Mouse (Mus musculus) liver, embryonic 13.5 days (tissue): ENCODE measurements around the gene Fzr1. TPM values are rescaled to one million over a fixed set of nuclear protein-coding genes. Genes with fewer than 3 reads are reported as not detected.

Experiments used
- ATAC-seq: fragments of 200-750 bp; cut with Nextera tagmentation; 2 replicates; pipeline ENCODE4 v1.8.0; 2017; ENCODE audit warnings: low read depth, mild to moderate bottlenecking, moderate number of reproducible peaks, moderate library complexity
- DNase-seq: peaks from one replicate; pipeline ENCODE4 v3.0.0; 2022
- H3K27ac ChIP-seq: fragments of 300-500 bp; sonication (generic); 2 replicates; pipeline ENCODE4 v1.5.1; 2015; ENCODE audit warnings: moderate library complexity, mild to moderate bottlenecking, inconsistent platforms
- H3K27me3 ChIP-seq: fragments of 300-500 bp; sonication (generic); 2 replicates; pipeline ENCODE4 v1.6.1; 2015; ENCODE audit warnings: mild to moderate bottlenecking, inconsistent platforms
- H3K36me3 ChIP-seq: fragments of 300-500 bp; sonication (generic); 2 replicates; pipeline ENCODE4 v1.6.1; 2015; ENCODE audit warnings: mild to moderate bottlenecking, inconsistent platforms
- H3K4me1 ChIP-seq: fragments of 300-500 bp; sonication (generic); replicated peaks from 2 replicates; pipeline ENCODE4 v1.6.1; 2015; ENCODE audit warnings: inconsistent platforms
- H3K4me2 ChIP-seq: fragments of 300-500 bp; sonication (generic); 2 replicates; pipeline ENCODE4 v1.6.1; 2015; ENCODE audit warnings: inconsistent platforms, mild to moderate bottlenecking, moderate library complexity
- H3K4me3 ChIP-seq: fragments of 300-500 bp; sonication (generic); replicated peaks from 2 replicates; pipeline ENCODE4 v1.5.1; 2015; ENCODE audit warnings: mild to moderate bottlenecking, inconsistent platforms
- H3K9ac ChIP-seq: fragments of 300-500 bp; sonication (generic); 2 replicates; pipeline ENCODE4 v1.6.1; 2015; ENCODE audit warnings: mild to moderate bottlenecking, inconsistent platforms
- H3K9me3 ChIP-seq: fragments of 300-500 bp; sonication (generic); replicated peaks from 2 replicates; pipeline ENCODE4 v1.6.1; 2016; ENCODE audit warnings: inconsistent platforms
- WGBS: fragments of 180-500 bp; shearing (Covaris S2); methylation state at CpG from one replicate; pipeline ENCODE4 v1.1.7; 2015; ENCODE audit not compliant: insufficient replicate concordance; 5-methylcytosine and 5-hydroxymethylcytosine counted together
- polyA plus RNA-seq: library from polyadenylated mRNA; unstranded; fragments of >200 nt; fragmentation: Nextera tagmentation; extraction: Ambion mirVana; gene quantifications from 2 replicates; pipeline ENCODE4 v1.2.1, GENCODE M21; 2015

Gene Fzr1
- polyA plus RNA-seq, 1 experiment from 2014 or later: 94.1 TPM

DNA sequence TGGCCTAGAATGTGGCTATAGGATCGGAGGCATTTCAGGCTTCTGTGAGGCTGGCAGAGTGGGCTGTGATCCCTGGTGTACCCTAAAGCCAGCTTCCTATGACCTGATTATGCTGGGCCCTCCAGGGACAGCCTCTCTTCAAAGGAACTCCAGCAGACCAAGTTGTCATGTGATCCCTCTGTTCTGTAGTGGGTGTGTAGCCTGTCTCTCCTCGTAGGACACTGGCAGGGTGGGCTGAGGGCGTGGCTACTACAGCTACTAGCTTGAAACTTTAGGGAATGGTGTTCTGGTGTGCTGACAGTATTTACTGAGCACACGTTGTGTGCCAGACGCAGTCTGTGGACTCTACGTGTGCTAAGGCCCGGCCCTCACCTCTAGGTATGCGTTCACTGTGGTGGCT lies 17.6 kb downstream of the Fzr1 start:
- DNase-seq: no peak
- Histone ChIP-seq H3K4me2 (peak overlapping the region; percentile 95), H3K27ac (peak overlapping the region; percentile 98), H3K27me3 (no peaks in the 10 kb centered on the region), H3K9me3 (no peaks in the 10 kb centered on the region), H3K4me3 (peak overlapping the region; percentile 20), H3K9ac (peak overlapping the region; percentile 99), H3K36me3 (peaks cover 46% of the 10 kb centered on the region), H3K4me1 (peaks cover 92% of the 10 kb centered on the region)
- no peak for ATAC-seq
- 70% methylated on average over 8 of the region's 8 CpGs for WGBS

DNA sequence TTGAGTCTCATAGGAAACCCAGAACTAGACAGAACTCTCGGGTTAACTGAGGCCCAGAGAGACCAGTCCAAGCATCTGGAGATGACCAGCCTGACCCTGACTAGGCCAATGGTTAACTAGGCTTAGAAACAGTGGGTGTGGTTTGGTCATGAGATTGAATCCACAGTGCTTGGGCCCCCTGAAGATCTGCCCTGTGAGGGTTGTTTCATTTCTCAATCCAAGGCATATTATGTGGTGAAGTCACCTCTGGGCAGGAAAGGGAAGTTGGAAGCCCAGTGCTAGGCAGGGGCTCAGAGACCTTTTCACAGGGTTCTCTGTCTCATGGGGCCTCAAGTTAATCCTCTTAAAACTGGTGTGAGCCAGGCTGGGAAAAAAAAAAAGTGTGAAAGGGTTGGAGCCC lies 19.5 kb downstream of the Fzr1 start:
- H3K36me3 ChIP-seq: peaks cover 38% of the 10 kb centered on the region
- H3K9me3 ChIP-seq: no peaks in the 10 kb centered on the region
- ATAC-seq (no peak), DNase-seq (no peak)
- H3K4me2 ChIP-seq: peak overlapping the region; percentile 95
- H3K9ac ChIP-seq: peak overlapping the region; percentile 99
- no peaks in the 10 kb centered on the region for H3K27me3 ChIP-seq
- peak overlapping the region; percentile 98 for H3K27ac ChIP-seq
- peak overlapping the region; percentile 87 for H3K4me3 ChIP-seq
- H3K4me1 ChIP-seq: peaks cover 89% of the 10 kb centered on the region
- 53% methylated on average over 1 of the region's 1 CpGs for WGBS

DNA sequence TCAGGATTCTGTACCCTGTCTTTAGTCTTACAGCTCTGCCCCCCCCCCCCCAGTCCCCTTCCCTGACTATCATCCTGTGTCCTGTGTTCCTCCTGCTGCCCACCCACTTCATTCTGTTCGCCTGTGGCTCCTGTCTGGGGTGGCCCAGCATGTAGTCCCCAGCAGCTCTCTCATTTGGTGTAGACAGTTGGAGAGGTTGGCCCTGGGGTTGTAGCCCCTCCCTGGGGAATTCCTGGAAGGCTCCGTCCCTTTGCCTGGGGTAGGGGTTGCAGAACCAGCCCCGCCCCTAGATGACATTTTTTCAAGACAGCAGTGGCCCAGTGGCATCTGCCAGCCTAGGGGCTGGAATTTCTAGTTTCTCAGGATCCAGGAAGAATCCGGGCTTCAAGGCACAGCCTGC lies 20.1 kb downstream of the Fzr1 start:
- Histone ChIP-seq H3K4me3 (peak overlapping the region; percentile 87), H3K4me1 (peaks cover 87% of the 10 kb centered on the region), H3K27ac (peak overlapping the region; percentile 98), H3K4me2 (peak overlapping the region; percentile 95), H3K27me3 (no peaks in the 10 kb centered on the region), H3K36me3 (peaks cover 31% of the 10 kb centered on the region), H3K9ac (peak overlapping the region; percentile 99), H3K9me3 (no peaks in the 10 kb centered on the region)
- no peak for ATAC-seq
- 18% methylated on average over 4 of the region's 4 CpGs for WGBS
- DNase-seq: no peak

- H3K36me3 ChIP-seq: peaks cover 26% of the 10 kb centered on the region
- H3K4me1 ChIP-seq: peaks cover 85% of the 10 kb centered on the region
- peak within 1 kb of the TSS; percentile 87 for H3K4me3 ChIP-seq
- H3K9me3 ChIP-seq: no peaks in the 10 kb centered on the region
- peak; percentile 82 for ATAC-seq
- DNase-seq: peak; percentile 90
- peak within 1 kb of the TSS; percentile 95 for H3K4me2 ChIP-seq
- peak within 1 kb of the TSS; percentile 99 for H3K9ac ChIP-seq
- no peaks in the 10 kb centered on the region for H3K27me3 ChIP-seq
- H3K27ac ChIP-seq: peak within 1 kb of the TSS; percentile 98
- WGBS: 2% methylated on average over 79 of the region's 79 CpGs
These were observed 21.1 kb downstream of the Fzr1 start, which contains the start of gene Mfsd12 for GRCm38 (mm10) chr10:81356991-81357844. TSS of gene Mfsd12 (plus strand) at chr10:81357491.

DNA sequence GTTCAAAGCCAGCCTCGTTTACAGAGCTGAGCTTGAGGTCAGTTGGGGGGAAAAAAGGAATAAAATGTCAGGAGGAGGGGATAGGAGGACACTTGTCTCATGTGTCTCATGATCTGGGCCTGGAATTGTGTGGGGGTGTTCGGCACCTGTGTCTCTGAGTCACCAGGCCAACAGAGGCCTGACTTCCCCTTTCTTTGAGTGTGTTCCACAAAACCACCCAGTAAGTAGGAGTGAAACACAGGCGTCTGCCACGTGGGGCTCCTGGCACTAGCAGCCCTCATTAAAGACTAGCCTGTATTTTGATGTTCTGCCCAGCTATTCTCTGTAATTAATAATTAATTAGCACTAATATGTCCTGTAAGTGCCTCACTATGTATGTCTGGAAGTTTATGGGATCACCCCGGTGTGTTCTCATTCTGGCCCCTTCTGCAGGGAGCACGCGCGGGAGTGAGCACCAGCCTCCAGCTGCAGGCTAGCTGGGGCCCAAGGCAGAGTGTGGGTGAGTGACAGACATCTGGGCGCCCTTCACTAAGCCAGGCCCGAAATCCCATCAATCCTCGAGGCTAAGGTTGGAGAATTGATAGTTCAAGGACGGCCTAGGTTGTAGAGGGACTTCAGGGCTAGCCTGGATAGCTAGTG lies 21.8 kb downstream of the Fzr1 start:
- Histone ChIP-seq H3K27me3 (no peaks in the 10 kb centered on the region), H3K9ac (peak overlapping the region; percentile 66), H3K36me3 (peaks cover 19% of the 10 kb centered on the region), H3K4me2 (peak overlapping the region; percentile 95), H3K27ac (peak overlapping the region; percentile 79), H3K4me3 (peak overlapping the region; percentile 87), H3K9me3 (no peaks in the 10 kb centered on the region), H3K4me1 (peaks cover 85% of the 10 kb centered on the region)
- ATAC-seq (no peak), DNase-seq (no peak)
- WGBS: 25% methylated on average over 12 of the region's 12 CpGs

- Histone ChIP-seq H3K4me2 (no peak overlapping the region), H3K4me3 (no peak overlapping the region), H3K9ac (no peak overlapping the region), H3K4me1 (peaks cover 83% of the 10 kb centered on the region), H3K36me3 (peaks cover 9% of the 10 kb centered on the region), H3K27me3 (no peaks in the 10 kb centered on the region), H3K27ac (peak overlapping the region; percentile 79; the same call in 1 of the 2 replicates), H3K9me3 (no peaks in the 10 kb centered on the region)
- DNase-seq (no peak), ATAC-seq (no peak)
- 49% methylated on average over 4 of the region's 4 CpGs for WGBS
These were observed 22.8 kb downstream of the Fzr1 start for GRCm38 (mm10) chr10:81355533-81355932.

DNA sequence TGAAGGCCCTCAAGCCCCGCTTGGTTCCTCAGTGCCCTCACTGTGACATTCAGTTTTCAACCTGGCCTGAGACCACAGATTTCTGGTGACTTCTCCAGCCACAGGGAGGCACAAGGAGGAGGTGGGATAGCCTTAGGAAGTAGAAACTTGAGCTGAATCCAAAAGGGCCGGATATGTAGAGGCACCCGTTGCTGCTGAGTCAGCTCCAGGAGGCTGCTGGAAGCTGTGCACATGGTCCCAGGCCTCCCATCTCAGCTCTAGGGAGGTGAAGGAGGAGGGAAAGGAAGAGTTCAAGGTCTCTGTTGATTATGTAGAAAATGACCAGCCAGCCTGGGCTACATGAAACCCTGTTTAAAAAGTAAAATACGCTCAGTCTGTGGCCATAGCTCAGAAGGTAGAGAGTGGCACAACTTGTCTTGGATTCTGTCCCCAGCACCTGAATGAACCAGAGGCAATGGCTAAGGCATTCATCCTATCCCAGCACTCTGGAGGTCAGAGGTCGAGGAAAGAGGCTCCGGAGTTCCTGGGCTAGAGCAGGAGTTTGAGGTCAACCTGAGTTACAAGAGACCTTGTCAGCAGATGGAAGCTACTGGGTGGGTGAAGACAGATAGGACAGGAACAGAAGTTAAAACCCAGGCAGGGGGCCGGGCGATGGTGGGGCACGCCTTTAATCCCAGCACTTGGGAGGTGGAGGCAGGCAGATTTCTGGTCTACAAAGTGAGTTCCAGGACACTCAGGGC lies 23.4 kb downstream of the Fzr1 start:
- H3K36me3 ChIP-seq: peaks cover 3% of the 10 kb centered on the region; the same call in 1 of the 2 replicates
- H3K4me3 ChIP-seq: no peak overlapping the region
- 63% methylated on average over 9 of the region's 9 CpGs for WGBS
- H3K4me1 ChIP-seq: peaks cover 77% of the 10 kb centered on the region
- no peaks in the 10 kb centered on the region for H3K27me3 ChIP-seq
- no peak for ATAC-seq
- H3K4me2 ChIP-seq: no peak overlapping the region
- 0 out of 2 replicates have a peak overlapping the region, but pooled peaks have one; percentile 11 for H3K9ac ChIP-seq
- H3K27ac ChIP-seq: no peak overlapping the region
- no peaks in the 10 kb centered on the region for H3K9me3 ChIP-seq
- DNase-seq: no peak

- DNase-seq: peak; percentile 83
- Histone ChIP-seq H3K4me3 (peak overlapping the region; percentile 59), H3K4me2 (peak overlapping the region; percentile 68), H3K9me3 (no peaks in the 10 kb centered on the region), H3K27ac (peak overlapping the region; percentile 88), H3K4me1 (peaks cover 86% of the 10 kb centered on the region), H3K9ac (peak overlapping the region; percentile 60), H3K36me3 (peaks cover 14% of the 10 kb centered on the region), H3K27me3 (no peaks in the 10 kb centered on the region)
- 6% methylated on average over 9 of the region's 9 CpGs for WGBS
- ATAC-seq: peak; percentile 23; the same call in 1 of the 2 replicates
These were observed 26.5 kb downstream of the Fzr1 start for GRCm38 (mm10) chr10:81351678-81352291.

- peaks cover 14% of the 10 kb centered on the region for H3K36me3 ChIP-seq
- H3K9ac ChIP-seq: peak within 1 kb of the TSS; percentile 96
- H3K4me3 ChIP-seq: peak within 1 kb of the TSS; percentile 90
- DNase-seq: peak; percentile 99
- peak within 1 kb of the TSS; percentile 93 for H3K27ac ChIP-seq
- no peaks in the 10 kb centered on the region for H3K9me3 ChIP-seq
- ATAC-seq: peak; percentile 90
- peaks cover 82% of the 10 kb centered on the region for H3K4me1 ChIP-seq
- WGBS: under 1% methylated on average over 54 of the region's 54 CpGs
- H3K4me2 ChIP-seq: peak within 1 kb of the TSS; percentile 98
- H3K27me3 ChIP-seq: peaks cover 7% of the 10 kb centered on the region
These were observed 27.8 kb downstream of the Fzr1 start, which contains the start of gene Hmg20b for GRCm38 (mm10) chr10:81350351-81351063. TSS of gene Hmg20b (minus strand) at chr10:81350480.

DNA sequence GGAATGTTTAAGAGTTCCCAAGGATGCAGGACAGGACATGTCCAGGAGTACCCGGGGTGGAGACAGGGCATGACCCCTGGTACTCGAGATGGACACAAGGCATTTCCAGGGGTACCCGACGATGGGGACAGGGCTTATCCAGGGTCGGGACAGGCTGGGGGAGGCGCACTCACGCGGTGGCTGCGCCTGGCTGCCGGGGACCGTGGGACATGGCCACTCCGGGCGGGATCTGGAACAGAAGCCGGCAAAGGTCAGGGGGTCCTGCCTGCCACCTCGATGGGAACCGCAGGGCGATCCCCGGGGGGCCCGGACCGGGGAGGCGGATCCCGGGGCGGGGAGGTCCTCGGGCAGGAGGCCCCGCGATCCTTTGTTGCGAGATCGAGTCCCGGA lies 28.4 kb downstream of the Fzr1 start:
- H3K4me2 ChIP-seq: peak overlapping the region; percentile 98
- peaks cover 14% of the 10 kb centered on the region for H3K36me3 ChIP-seq
- ATAC-seq (peak; percentile 1), DNase-seq (no peak)
- H3K4me1 ChIP-seq: peaks cover 76% of the 10 kb centered on the region
- H3K27me3 ChIP-seq: peaks cover 12% of the 10 kb centered on the region
- H3K4me3 ChIP-seq: peak overlapping the region; percentile 90
- under 1% methylated on average over 29 of the region's 29 CpGs for WGBS
- peak overlapping the region; percentile 96 for H3K9ac ChIP-seq
- H3K9me3 ChIP-seq: no peaks in the 10 kb centered on the region
- H3K27ac ChIP-seq: peak overlapping the region; percentile 93
